Mouse (Mus musculus): ENCODE data around the gene Ccdc180. TPM values are rescaled to one million over a fixed set of nuclear protein-coding genes. Genes with fewer than 3 reads are reported as not detected.
A peak's percentile ranks its signal among the peaks of the same experiment; 100 is the strongest.

The Ccdc180 gene
- total RNA-seq, 1 experiment = not detected

DNA sequence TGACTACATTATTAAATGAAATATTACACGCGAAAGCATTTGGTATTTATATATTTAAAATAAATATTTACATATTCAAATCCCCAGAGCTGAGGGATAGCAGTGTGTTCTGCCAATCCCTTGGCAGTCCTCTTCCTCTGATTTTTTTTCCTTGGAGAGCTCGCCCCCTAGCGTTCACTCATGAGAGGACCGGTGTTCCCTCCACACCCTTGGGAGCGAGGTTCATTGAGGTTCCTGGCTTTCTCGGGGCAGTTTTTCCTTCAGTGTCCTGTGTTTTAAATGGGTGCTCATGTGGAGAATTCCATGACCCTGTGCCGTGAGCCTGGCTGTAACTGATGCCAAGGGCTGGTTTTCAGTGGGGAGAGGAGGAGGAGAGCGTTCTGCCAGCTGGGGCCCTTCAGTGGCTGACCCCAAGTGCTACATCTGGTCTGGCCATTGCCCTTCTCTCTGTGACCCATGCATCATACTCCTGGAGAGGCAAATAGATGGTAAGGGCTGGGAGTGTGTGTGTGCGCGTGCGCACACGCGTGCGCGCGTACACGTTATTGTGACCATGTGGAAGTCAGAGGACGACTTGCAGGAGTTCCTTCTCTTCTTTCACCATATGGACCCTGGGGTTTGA is 34.2 kb upstream of the Ccdc180 start:
- TF ChIP-seq ZNF384 (IDR thresholded peaks at IDR 0.05; ENCODE audit: low read depth, low read length) (peak; percentile 60; the same call in 1 of the 2 replicates), MAFK (IDR thresholded peaks at IDR 0.05; ENCODE audit: insufficient read depth, low read depth, low read length) (no peak)
- H3K4me1 ChIP-seq (ENCODE audit: control insufficient read depth in 2 of 2, insufficient read depth in 2 of 2, low read length in 2 of 2, poor library complexity in 1 of 2) = peaks cover 4% of the 10 kb centered on the region in 2 experiments; a peak in 3 of 4 replicates
- peak; percentile 65 for DNase-seq (ENCODE audit: low read depth, low spot score)
- in situ Hi-C loops (cut with MboI; ENCODE audit: low sequenced_read_pairs in 2 of 2, unreplicated experiment in 2 of 2) = no loop called here
- no peaks in the 10 kb centered on the region for H3K9me3 ChIP-seq (ENCODE audit: control insufficient read depth, insufficient read depth, low read depth, low read length)
- no peaks in the 10 kb centered on the region for H3K36me3 ChIP-seq (ENCODE audit: control insufficient read depth, insufficient read depth, low read length, poor library complexity, severe bottlenecking)
- no peak overlapping the region for H3K4me3 ChIP-seq (ENCODE audit: insufficient read depth in 1 of 2, low read depth in 1 of 2, low read length in 2 of 2, poor library complexity in 1 of 2, severe bottlenecking in 1 of 2)
- no peak overlapping the region for H3K27ac ChIP-seq (ENCODE audit: insufficient read depth, low read depth, low read length, poor library complexity, severe bottlenecking)
- no peak overlapping the region for H3K9ac ChIP-seq (ENCODE audit: insufficient read depth, low read depth, low read length, poor library complexity, severe bottlenecking)

DNA sequence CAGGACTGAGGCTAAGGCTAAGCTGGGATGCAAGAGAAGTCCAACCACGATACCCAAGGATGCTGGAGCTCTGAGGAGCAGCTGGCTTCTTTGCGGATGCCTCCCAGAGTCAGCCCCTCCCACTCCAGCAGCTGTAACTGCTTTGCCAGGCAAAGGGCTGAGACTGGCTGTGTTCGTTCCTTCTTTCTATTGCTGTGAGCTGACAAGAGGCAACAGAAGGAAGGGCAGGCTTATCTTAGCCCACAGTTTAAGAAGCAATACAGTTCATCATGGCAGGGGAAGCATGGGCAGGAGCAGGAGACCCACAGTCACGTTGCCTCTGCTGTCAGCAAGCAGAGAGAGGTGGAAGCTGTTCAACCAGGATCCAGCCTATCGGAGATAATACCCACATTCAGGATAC is 28.9 kb upstream of the Ccdc180 start:
- H3K9me3 ChIP-seq (ENCODE audit: control insufficient read depth, insufficient read depth, low read depth, low read length) = no peaks in the 10 kb centered on the region
- in situ Hi-C loops (cut with MboI; ENCODE audit: low sequenced_read_pairs in 2 of 2, unreplicated experiment in 2 of 2) = no loop called here
- H3K27ac ChIP-seq (ENCODE audit: insufficient read depth, low read depth, low read length, poor library complexity, severe bottlenecking) = no peak overlapping the region
- TF ChIP-seq MAFK (IDR thresholded peaks at IDR 0.05; ENCODE audit: insufficient read depth, low read depth, low read length) = no peak
- no peak for TF ChIP-seq HCFC1 (IDR thresholded peaks at IDR 0.05; ENCODE audit: borderline replicate concordance, insufficient read depth, low read length)
- TF ChIP-seq CHD2 (IDR thresholded peaks at IDR 0.05; ENCODE audit: low read depth, low read length) = no peak
- no peak for TF ChIP-seq ZNF384 (IDR thresholded peaks at IDR 0.05; ENCODE audit: low read depth, low read length)
- no peak for TF ChIP-seq ZC3H11A (IDR thresholded peaks at IDR 0.05; ENCODE audit: borderline replicate concordance, low read depth, low read length)
- H3K9ac ChIP-seq (ENCODE audit: insufficient read depth, low read depth, low read length, poor library complexity, severe bottlenecking) = no peak overlapping the region
- H3K4me3 ChIP-seq (ENCODE audit: insufficient read depth in 1 of 2, low read depth in 1 of 2, low read length in 2 of 2, poor library complexity in 1 of 2, severe bottlenecking in 1 of 2) = no peak overlapping the region
- no peaks in the 10 kb centered on the region for H3K36me3 ChIP-seq (ENCODE audit: control insufficient read depth, insufficient read depth, low read length, poor library complexity, severe bottlenecking)
- DNase-seq (ENCODE audit: low read depth, low spot score) = no peak
- H3K4me1 ChIP-seq (ENCODE audit: control insufficient read depth in 2 of 2, insufficient read depth in 2 of 2, low read length in 2 of 2, poor library complexity in 1 of 2) = no peaks in the 10 kb centered on the region

DNA sequence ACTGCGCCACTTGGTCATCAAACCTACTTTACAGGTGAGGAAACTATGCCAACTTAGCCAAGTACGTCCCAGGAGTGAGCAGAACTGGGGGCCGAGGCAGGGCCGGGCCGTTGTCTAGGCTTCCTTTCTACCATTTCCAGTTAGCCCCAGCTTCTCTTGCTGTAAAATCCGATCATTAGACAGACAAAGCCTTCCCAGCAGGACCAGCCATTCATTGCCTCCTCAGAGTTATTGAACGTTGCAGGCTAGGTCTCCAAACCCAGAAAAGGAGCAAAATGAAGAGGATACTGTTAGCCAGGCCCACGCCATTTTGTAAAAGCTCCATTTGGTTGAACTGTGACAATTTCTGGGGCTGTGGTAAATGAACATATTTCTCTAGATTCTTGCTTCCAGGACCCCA is 22.7 kb upstream of the Ccdc180 start:
- TF ChIP-seq ZC3H11A (IDR thresholded peaks at IDR 0.05; ENCODE audit: borderline replicate concordance, low read depth, low read length) = no peak
- no peak for TF ChIP-seq CHD2 (IDR thresholded peaks at IDR 0.05; ENCODE audit: low read depth, low read length)
- no peak for TF ChIP-seq HCFC1 (IDR thresholded peaks at IDR 0.05; ENCODE audit: borderline replicate concordance, insufficient read depth, low read length)
- TF ChIP-seq ZNF384 (IDR thresholded peaks at IDR 0.05; ENCODE audit: low read depth, low read length) = no peak
- no peak for TF ChIP-seq MAFK (IDR thresholded peaks at IDR 0.05; ENCODE audit: insufficient read depth, low read depth, low read length)
- in situ Hi-C loops (cut with MboI; ENCODE audit: low sequenced_read_pairs in 2 of 2, unreplicated experiment in 2 of 2) = no loop called here
- no peak for DNase-seq (ENCODE audit: low read depth, low spot score)
- Histone ChIP-seq H3K27ac (ENCODE audit: insufficient read depth, low read depth, low read length, poor library complexity, severe bottlenecking) (0 out of 2 replicates have a peak overlapping the region, but pooled peaks have one; percentile 17), H3K36me3 (ENCODE audit: control insufficient read depth, insufficient read depth, low read length, poor library complexity, severe bottlenecking) (no peaks in the 10 kb centered on the region), H3K9ac (ENCODE audit: insufficient read depth, low read depth, low read length, poor library complexity, severe bottlenecking) (no peak overlapping the region), H3K9me3 (ENCODE audit: control insufficient read depth, insufficient read depth, low read depth, low read length) (no peaks in the 10 kb centered on the region), H3K4me1 (ENCODE audit: control insufficient read depth in 2 of 2, insufficient read depth in 2 of 2, low read length in 2 of 2, poor library complexity in 1 of 2) (peaks cover 1 to 23% of the 10 kb centered on the region in 2 experiments; a peak in 2 of 4 replicates), H3K4me3 (ENCODE audit: insufficient read depth in 1 of 2, low read depth in 1 of 2, low read length in 2 of 2, poor library complexity in 1 of 2, severe bottlenecking in 1 of 2) (no peak overlapping the region)

DNA sequence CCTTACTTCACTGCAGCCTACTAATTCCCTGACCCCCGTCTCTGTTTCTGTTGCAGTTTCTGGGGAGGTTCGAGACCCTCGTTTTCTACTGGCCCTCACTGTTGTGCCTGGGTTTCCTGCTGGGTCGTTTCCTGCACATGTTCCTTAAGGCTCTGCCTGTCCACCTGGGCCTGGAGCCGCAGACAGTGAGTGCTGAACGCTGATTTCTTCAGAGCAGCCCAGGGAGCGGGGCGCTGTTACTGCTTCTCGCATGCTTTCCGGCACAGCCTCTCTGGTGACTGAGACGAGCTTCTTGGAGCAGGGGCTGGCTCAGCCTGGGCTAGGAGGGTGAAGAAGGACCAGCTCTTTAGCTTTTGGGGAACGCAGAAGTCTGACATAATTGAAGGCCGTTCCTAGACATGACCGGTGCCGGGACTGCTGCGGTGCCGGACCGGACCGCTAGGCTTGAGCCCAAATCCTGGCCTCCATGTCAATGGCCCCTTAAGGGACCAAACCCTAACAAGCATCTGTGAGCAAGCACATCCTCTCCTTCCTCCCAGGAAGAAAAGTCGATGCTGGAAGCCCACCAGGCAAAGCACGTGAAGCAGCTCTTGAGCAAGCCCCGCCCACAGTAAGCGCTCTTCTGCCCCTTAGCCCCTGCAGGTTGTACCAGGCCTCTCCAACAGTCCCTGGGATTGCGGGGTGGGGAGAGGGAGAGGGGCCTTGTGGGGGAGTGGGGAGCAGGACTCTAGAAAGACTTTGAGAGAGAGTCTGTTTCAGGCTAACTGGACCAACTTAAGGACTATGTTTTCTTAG is 20.9 kb upstream of the Ccdc180 start:
- Histone ChIP-seq H3K4me1 (ENCODE audit: control insufficient read depth in 2 of 2, insufficient read depth in 2 of 2, low read length in 2 of 2, poor library complexity in 1 of 2) (peaks cover 1 to 23% of the 10 kb centered on the region in 2 experiments; a peak in 2 of 4 replicates), H3K9ac (ENCODE audit: insufficient read depth, low read depth, low read length, poor library complexity, severe bottlenecking) (peak overlapping the region; percentile 10), H3K4me3 (ENCODE audit: insufficient read depth in 1 of 2, low read depth in 1 of 2, low read length in 2 of 2, poor library complexity in 1 of 2, severe bottlenecking in 1 of 2) (no peak overlapping the region; a peak in 1 of 4 replicates), H3K36me3 (ENCODE audit: control insufficient read depth, insufficient read depth, low read length, poor library complexity, severe bottlenecking) (no peaks in the 10 kb centered on the region), H3K27ac (ENCODE audit: insufficient read depth, low read depth, low read length, poor library complexity, severe bottlenecking) (no peak overlapping the region), H3K9me3 (ENCODE audit: control insufficient read depth, insufficient read depth, low read depth, low read length) (no peaks in the 10 kb centered on the region)
- TF ChIP-seq HCFC1 (IDR thresholded peaks at IDR 0.05; ENCODE audit: borderline replicate concordance, insufficient read depth, low read length) (no peak), MAFK (IDR thresholded peaks at IDR 0.05; ENCODE audit: insufficient read depth, low read depth, low read length) (no peak), CHD2 (IDR thresholded peaks at IDR 0.05; ENCODE audit: low read depth, low read length) (no peak), ZC3H11A (IDR thresholded peaks at IDR 0.05; ENCODE audit: borderline replicate concordance, low read depth, low read length) (no peak), ZNF384 (IDR thresholded peaks at IDR 0.05; ENCODE audit: low read depth, low read length) (no peak)
- in situ Hi-C loops (cut with MboI; ENCODE audit: low sequenced_read_pairs in 2 of 2, unreplicated experiment in 2 of 2) = no loop called here
- DNase-seq (ENCODE audit: low read depth, low spot score) = no peak
